Mouse (Mus musculus): ENCODE measurements around the gene Sprr2a1. TPM values are rescaled to one million over a fixed set of nuclear protein-coding genes. Genes with fewer than 3 reads are reported as not detected.
"Not testable (repeated sequence)": the region's sequence is repeated elsewhere in the genome, so short reads cannot be mapped to it uniquely, and the experiment has no call there.

The Sprr2a1 gene
- not detected in 2 replicates for total RNA-seq (2021)
- long read RNA-seq, experiment 1 = 0 reads
- long read RNA-seq, experiment 2 = 0 reads

- DNase-seq = not testable (repeated sequence)
These were observed at the start of gene Sprr2a1, which contains the start of gene Sprr2a2 for GRCm38 (mm10) chr3:92215569-92215968. Gene Sprr2a1, plus strand, starts transcription at chr3:92215799. Gene Sprr2a2, plus strand, starts transcription at chr3:92215920.

- DNase-seq = no peak
These were observed 45.8 kb upstream of the Sprr2a1 start for GRCm38 (mm10) chr3:92169847-92170246.

- DNase-seq = no peak
These were observed 38.7 kb upstream of the Sprr2a1 start for GRCm38 (mm10) chr3:92176880-92177279.

- no peak for DNase-seq
These were observed 19.9 kb upstream of the Sprr2a1 start for GRCm38 (mm10) chr3:92195512-92196200.

- DNase-seq = not testable (repeated sequence)
These were observed 4.3 kb upstream of the Sprr2a1 start for GRCm38 (mm10) chr3:92211133-92211925.

- DNase-seq = not testable (repeated sequence)
These were observed 3.5 kb upstream of the Sprr2a1 start for GRCm38 (mm10) chr3:92212059-92212458.

GRCm38 (mm10) chr3:92213651-92214050 is 1.9 kb upstream of the Sprr2a1 start:
- DNase-seq = not testable (repeated sequence)

GRCm38 (mm10) chr3:92219031-92219430 is 3.4 kb downstream of the Sprr2a1 start:
- not testable (repeated sequence) for DNase-seq

GRCm38 (mm10) chr3:92223708-92224107 is 8.1 kb downstream of the Sprr2a1 start:
- DNase-seq = not testable (repeated sequence)

GRCm38 (mm10) chr3:92227410-92227809 is 11.8 kb downstream of the Sprr2a1 start:
- not testable (repeated sequence) for DNase-seq

GRCm38 (mm10) chr3:92236463-92237189 is 21.0 kb downstream of the Sprr2a1 start:
- DNase-seq = not testable (repeated sequence)

- not testable (repeated sequence) for DNase-seq
These were observed 23.1 kb downstream of the Sprr2a1 start for GRCm38 (mm10) chr3:92238736-92239135.

- not testable (repeated sequence) for DNase-seq
These were observed 23.6 kb downstream of the Sprr2a1 start for GRCm38 (mm10) chr3:92239197-92239596.

GRCm38 (mm10) chr3:92244833-92245232 is 29.2 kb downstream of the Sprr2a1 start:
- DNase-seq = not testable (repeated sequence)

GRCm38 (mm10) chr3:92246245-92246644 is 30.6 kb downstream of the Sprr2a1 start:
- DNase-seq = not testable (repeated sequence)

GRCm38 (mm10) chr3:92248494-92248893 is 32.9 kb downstream of the Sprr2a1 start:
- not testable (repeated sequence) for DNase-seq

- DNase-seq = not testable (repeated sequence)
These were observed 34.9 kb downstream of the Sprr2a1 start for GRCm38 (mm10) chr3:92250450-92250849.

- not testable (repeated sequence) for DNase-seq
These were observed 38.3 kb downstream of the Sprr2a1 start for GRCm38 (mm10) chr3:92253860-92254259.

GRCm38 (mm10) chr3:92258526-92258925 is 42.9 kb downstream of the Sprr2a1 start:
- DNase-seq = not testable (repeated sequence)

- DNase-seq = not testable (repeated sequence)
These were observed 47.9 kb downstream of the Sprr2a1 start for GRCm38 (mm10) chr3:92263462-92263861.

All from adrenal gland, postnatal 14 days (tissue).